Mouse (Mus musculus): Measurements from ENCODE around the gene Fbxo39.

DNA sequence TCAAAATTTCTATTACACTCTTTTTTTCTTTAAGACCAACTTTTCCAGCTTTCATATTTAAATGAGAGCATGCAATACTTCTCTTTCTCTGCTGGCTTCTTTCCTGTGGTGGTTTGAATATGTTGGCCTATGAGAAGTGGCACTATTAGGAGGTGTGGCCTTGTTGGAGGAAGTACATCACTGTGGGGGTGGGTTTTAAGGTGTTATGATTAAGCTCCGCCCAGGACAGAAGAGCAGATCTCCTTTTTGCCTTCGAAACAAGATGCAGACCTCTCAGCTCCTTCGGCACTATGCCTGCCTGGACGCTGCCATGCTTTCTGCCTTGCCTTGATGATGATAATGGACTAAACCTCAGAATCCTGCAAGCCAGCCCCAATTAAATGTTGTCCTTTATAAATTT is 11.5 kb downstream of the Fbxo39 start:
- TF ChIP-seq POLR2A (IDR thresholded peaks at IDR 0.05; ENCODE audit: control insufficient read depth in 1 of 2, insufficient read depth in 1 of 2, low read depth in 1 of 2, low read length in 2 of 2, poor library complexity in 1 of 2) (peak in 1 of 2 experiments; percentile 43; a peak in 1 of 4 replicates), NRF1 (IDR thresholded peaks at IDR 0.05; ENCODE audit: insufficient read depth, low read depth, low read length, poor library complexity, severe bottlenecking) (no peak)
